Mouse (Mus musculus): ENCODE measurements around the gene Arhgap35.

The Arhgap35 gene

GRCm38 (mm10) chr7:16465568-16465967 is 149.2 kb downstream of the Arhgap35 start:
- no peak for DNase-seq (ENCODE audit: low spot score in 2 of 2)

- peak in 1 of 2 experiments; percentile 69 for DNase-seq (ENCODE audit: low spot score in 2 of 2)
Measured at GRCm38 (mm10) chr7:16465160-16465559, 149.6 kb downstream of the Arhgap35 start.

GRCm38 (mm10) chr7:16463214-16463613 is 151.6 kb downstream of the Arhgap35 start:
- DNase-seq (ENCODE audit: low spot score in 2 of 2): peak in 1 of 2 experiments; percentile 80

- no peak for DNase-seq (ENCODE audit: low spot score in 2 of 2)
Measured at GRCm38 (mm10) chr7:16461705-16462104, 153.1 kb downstream of the Arhgap35 start.

GRCm38 (mm10) chr7:16461151-16461550 is 153.6 kb downstream of the Arhgap35 start:
- no peak for DNase-seq (ENCODE audit: low spot score in 2 of 2)

- no peak for DNase-seq (ENCODE audit: low spot score in 2 of 2)
Measured at GRCm38 (mm10) chr7:16460566-16460965, 154.2 kb downstream of the Arhgap35 start.

GRCm38 (mm10) chr7:16456289-16456688 is 158.5 kb downstream of the Arhgap35 start:
- no peak for DNase-seq (ENCODE audit: low spot score in 2 of 2)

- no peak for DNase-seq (ENCODE audit: low spot score in 2 of 2)
Measured at GRCm38 (mm10) chr7:16455016-16455415, 159.8 kb downstream of the Arhgap35 start.

- DNase-seq (ENCODE audit: low spot score in 2 of 2): peak; percentile 36 to 74
Measured at GRCm38 (mm10) chr7:16453118-16453711, 161.6 kb downstream of the Arhgap35 start.

GRCm38 (mm10) chr7:16452587-16453073 is 162.2 kb downstream of the Arhgap35 start, which contains the start of gene Tmem160:
Gene Tmem160, plus strand, starts transcription at chr7:16452779.
- DNase-seq (ENCODE audit: low spot score in 2 of 2): peak; percentile 93 to 95

GRCm38 (mm10) chr7:16451656-16452055 is 163.1 kb downstream of the Arhgap35 start:
- no peak for DNase-seq (ENCODE audit: low spot score in 2 of 2)

Data from left cerebral cortex, adult 9 months (tissue).